Mouse (Mus musculus): Measurements from ENCODE around the gene Krt84.

Gene Krt84

DNA sequence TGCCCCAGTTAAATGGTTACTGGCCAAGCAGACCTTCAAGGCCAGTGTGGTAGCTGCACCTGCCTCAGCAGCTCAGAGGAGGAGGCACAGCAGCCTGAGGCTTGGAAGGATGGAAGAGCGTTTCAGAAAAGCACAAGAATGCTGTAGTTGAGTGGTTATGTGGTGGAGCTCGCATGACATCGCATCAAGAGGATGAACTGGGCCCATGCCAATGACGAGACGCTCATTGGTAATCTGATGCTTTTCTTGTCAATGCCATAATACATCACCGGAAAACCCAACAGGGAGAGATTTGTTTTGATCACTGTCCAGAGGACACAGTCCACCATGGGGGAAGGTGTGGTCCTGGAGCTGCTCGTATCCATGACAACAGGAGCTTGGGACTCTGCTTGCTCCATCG is 37.4 kb downstream of the Krt84 start:
- DNase-seq (ENCODE audit: low read depth, low spot score) = no peak

DNA sequence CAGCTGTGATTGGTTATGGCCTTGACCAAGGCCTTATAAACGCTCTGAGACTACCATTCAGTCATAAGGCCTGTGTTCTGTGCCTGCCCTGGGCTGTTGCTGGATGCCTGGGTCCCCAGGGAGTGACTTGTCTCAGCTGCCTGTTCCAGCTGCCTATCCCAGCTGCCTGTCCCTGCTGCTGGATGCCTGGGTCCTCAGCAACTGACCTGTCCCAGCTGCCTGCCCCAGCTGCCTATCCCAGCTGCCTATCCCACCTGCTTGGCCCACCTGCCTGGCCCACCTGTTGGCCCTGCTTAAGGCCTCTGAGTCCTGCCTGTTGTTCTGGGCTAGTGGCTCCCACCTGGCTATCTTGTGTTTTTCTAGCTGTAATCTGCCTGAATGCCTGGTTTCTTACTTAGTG is 38.4 kb downstream of the Krt84 start:
- no peak for DNase-seq (ENCODE audit: low read depth, low spot score)

DNA sequence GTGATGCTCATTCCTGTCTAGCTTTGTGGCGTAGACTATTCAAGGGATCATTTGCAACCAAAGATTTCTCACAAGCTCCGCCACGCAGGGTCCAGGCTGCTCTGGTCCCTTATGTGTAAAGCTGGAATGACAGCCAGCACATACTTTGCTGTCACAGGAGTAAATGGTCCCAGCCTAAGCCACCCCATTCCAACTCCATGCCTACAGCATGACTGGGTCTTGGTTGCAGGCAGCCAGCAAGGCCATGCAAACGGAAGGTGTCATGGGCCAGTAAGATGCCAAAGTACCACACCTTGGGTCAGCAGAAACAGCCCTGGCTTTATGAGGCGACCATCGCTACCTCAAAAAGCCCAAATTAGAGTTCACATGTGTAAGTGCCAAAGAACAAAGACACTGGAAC is 38.9 kb downstream of the Krt84 start:
- DNase-seq (ENCODE audit: low read depth, low spot score) = no peak

DNA sequence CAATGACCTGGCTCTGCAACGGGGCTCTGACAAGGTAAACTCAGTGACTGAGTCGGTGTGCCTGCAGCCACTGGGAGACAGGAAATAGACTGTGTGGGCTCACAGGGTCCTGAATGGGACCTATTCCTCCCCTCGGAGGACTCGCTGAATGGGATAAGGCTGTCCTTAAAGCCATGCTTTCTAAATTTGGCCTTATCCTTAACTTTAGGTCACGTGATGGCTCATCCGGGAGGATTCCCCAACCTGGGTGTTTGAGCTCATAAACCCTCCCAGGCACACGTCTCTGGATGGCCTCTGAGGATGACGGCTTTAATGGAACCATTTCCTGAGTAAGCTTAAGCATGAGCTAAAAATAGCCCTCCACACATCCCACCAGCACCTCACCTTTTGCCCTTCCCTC is 39.9 kb downstream of the Krt84 start:
- DNase-seq (ENCODE audit: low read depth, low spot score) = peak; percentile 11

DNA sequence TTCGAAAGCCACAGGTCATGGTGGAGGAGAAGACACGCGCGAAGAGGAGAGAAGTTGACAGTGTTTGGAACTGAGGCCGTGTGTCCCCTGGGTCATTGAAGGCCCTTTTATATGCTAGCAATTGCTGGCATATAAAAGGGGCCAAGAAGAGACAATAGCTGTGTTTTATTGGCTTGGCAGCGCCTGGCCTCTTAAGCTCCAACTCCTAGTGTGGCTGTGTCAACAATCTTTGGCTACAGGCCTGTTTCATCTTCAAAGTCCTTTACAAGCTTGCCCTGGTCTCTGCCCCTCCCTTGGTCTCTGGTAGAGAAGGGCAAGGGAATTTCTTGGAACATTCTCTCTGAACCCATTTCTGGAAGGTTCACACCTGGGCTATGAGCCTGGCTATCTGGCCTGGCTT is 41.2 kb downstream of the Krt84 start, which contains the start of gene Krt83:
TSS of gene Krt83 (minus strand) at position 82 of the 400 bp plus-strand sequence.
- DNase-seq (ENCODE audit: low read depth, low spot score) = no peak

- no peak for DNase-seq (ENCODE audit: low read depth, low spot score)
Observed at GRCm38 (mm10) chr15:101485911-101486635, 46.5 kb downstream of the Krt84 start.

DNA sequence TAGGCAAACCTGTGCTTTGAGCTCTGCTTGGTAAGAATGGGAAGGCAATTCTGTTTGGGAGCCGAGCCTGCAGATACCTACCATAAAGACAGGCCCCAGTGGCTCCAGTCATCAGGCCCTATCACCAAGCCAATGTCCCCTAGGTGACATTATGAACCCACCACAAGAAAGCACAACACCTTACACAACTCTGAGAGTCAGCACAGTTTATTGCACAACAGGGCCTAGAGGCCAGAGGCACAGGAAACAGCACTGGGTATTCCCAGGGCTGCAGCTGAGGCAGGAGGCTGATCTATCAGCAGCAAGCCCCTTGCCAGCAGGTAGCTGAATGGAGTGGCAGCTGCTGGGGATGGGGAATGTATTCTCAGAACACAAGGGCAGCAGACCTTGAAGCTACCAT is 47.7 kb downstream of the Krt84 start:
- DNase-seq (ENCODE audit: low read depth, low spot score) = no peak

- DNase-seq (ENCODE audit: low read depth, low spot score) = no peak
Observed at GRCm38 (mm10) chr15:101483646-101484045, 49.0 kb downstream of the Krt84 start.

- DNase-seq (ENCODE audit: low read depth, low spot score) = no peak
Observed at GRCm38 (mm10) chr15:101482056-101482455, 50.6 kb downstream of the Krt84 start.

- no peak for DNase-seq (ENCODE audit: low read depth, low spot score)
Observed at GRCm38 (mm10) chr15:101479666-101480060, 53.0 kb downstream of the Krt84 start.

DNA sequence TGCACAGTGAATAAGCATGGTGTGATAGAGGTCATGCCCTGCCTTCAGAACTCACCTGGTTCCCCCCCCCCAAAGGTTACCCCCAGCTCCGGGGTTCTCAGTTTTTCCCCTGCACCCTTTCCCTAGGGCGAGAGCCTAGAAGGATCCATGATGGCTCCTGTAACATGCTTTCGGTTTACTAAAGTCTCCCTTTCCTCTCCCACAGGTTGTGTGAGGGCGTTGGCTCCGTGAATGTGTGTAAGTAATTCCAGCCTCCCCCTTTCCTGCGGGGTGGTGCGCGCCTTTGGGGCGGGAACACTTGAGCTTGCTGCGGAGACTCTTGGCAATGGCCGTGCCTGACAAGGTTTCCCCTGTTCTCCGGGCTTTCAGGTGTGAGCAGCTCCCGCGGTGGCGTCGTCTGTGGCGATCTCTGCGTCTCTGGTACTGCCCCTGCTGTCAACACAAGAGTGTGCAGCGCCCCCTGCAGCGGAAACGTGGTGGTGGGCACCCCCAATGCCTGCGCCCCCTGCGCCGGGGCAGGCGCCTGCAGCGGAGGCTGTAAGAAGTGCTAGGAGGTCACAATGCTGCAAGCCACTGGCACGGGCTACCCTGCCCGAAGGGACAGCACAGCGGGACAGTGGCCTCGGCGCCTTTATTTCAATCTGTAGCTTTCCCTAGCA is 53.5 kb downstream of the Krt84 start:
- peak; percentile 41 for DNase-seq (ENCODE audit: low read depth, low spot score)
